Mouse (Mus musculus): ENCODE measurements at regions not wholly inside any gene's neighbourhood (a gene's known extent, or its start where the extent isn't known, plus 50 kb on each side); places are given as distances from the start of the nearest gene placed in this dataset.

DNA sequence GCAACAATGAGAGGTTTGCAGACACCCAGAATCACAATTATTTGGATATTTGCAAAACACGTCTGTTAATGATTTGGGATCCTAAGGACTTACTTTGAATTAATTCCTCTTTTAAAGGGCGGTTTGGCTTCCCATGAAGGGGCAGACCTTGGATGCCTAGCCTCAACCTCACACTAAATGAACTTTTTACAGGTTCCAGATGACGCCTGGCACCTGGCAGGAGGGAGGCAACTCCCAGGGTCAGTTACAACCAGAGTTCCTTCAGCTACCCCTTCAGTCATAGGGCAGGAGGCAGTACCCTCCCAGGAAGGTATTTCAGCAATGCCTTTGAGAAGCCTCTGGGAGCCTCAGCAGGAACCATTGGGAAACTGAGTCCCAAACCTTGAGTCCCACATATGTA lies 57.9 kb upstream of the Stx18 start:
- no peak for DNase-seq (ENCODE audit: low spot score in 2 of 2)

DNA sequence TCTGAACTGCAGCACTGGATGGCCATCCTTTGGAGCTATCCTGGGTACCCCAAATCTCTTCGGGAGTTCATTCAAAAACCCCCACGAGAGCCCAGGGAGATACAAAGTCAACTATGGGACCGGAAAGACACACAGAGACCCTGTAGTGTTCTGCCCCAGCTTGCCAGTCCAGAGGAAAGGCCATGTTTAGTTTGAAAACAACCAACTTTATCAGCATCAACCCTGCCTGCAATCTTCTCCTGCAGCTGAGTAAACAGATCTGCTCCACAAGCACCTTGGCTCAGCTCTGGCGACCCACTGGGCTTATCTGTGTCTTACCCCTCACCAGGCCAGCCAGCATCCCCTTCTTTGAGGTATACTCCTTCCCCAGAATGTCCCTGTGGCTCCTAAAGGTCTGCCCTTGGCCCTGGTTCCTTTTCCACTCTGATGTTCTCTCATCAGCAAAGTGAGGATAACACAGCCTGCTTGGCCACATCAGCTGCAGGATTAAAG lies 61.6 kb upstream of the Stx18 start:
- DNase-seq (ENCODE audit: low spot score in 2 of 2): no peak

DNA sequence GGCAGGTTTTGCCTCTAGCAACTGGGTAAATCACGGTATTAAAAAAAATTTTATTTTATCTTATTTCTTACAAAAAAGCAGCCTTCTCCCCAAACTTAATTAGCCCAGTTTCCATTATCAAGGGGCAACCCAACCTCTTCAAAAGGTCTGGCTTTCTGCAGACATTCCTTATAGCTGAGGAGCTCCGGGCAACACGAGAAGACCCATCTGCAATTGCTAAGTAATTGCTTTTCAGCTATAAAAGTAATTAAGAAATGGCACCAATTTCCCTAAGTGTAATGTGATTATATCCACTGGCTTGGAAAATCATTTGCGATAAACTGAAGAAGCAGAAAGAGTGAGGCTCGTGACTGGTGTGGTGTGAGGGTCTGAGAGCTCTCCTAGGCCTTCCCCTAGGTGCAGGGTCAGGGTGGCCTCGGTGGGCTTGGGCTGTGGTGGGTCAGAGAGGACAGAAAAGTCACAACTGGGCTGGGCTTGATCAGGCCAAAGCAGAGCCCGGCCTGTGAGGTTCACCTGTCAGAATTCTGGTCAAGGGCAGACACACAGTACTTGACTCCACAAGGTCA lies 65.5 kb upstream of the Stx18 start:
- DNase-seq (ENCODE audit: low spot score in 2 of 2): no peak

DNA sequence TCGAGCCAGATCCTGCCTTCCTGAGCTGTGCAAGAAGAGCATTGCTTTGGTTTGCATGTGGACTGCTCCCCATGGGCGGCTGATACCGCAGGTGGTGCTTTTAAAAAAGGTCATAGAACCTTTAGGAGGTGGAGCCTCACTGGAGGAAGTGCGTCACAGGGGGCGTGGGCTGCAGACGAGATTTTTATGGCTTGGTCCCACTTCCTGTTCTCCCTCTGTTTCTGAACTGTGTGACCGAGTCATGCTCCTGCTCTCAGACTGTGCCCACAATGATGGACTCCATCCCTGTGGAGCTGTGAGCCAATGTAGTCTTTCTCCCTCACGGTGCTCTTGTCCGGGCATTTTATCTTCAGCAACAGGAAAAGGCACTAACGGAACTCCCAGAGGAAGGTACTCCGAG lies 66.8 kb upstream of the Stx18 start:
- DNase-seq (ENCODE audit: low spot score in 2 of 2): no peak

DNA sequence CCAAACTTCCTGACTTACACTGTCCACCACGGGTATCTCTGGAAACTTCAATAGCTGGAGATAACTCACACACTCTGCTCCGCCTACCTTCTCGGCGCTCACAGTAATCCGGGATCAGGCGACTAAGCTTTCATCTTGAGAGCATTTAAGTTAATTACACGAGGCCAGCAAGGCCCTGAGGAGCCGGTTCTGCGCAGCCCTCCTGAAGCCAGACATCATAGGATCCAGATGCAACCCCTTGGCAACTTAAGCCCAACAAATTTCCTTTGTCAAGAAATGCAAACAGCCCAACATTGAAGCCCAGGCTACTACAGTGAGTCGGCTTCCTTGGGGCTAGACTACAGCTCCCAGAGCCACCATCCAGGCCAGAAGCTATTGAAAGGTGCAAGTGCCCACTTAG lies 69.9 kb upstream of the Stx18 start:
- no peak for DNase-seq (ENCODE audit: low spot score in 2 of 2)

DNA sequence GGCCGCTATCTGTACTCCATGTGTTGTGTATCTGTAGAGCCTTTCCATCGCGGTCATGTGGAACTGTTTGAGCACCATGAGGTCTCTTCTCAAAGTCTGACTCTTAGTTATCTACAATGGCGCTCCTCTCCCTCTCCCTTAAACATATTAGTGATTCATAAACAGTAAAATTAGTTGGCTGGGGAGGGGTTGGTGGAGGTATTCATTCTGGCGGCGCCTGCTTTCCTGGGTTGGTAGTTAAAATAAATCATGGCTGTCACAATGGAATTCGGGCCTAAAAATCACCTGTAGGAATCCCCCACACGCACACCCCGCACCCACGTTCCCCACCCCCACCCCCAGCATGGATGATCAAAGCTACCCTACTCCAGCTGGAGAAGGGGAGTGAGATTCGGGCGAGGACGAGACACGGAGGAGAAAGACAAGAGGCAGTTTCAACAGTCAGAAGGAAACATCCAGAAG lies 70.6 kb upstream of the Stx18 start:
- no peak for DNase-seq (ENCODE audit: low spot score in 2 of 2)

DNA sequence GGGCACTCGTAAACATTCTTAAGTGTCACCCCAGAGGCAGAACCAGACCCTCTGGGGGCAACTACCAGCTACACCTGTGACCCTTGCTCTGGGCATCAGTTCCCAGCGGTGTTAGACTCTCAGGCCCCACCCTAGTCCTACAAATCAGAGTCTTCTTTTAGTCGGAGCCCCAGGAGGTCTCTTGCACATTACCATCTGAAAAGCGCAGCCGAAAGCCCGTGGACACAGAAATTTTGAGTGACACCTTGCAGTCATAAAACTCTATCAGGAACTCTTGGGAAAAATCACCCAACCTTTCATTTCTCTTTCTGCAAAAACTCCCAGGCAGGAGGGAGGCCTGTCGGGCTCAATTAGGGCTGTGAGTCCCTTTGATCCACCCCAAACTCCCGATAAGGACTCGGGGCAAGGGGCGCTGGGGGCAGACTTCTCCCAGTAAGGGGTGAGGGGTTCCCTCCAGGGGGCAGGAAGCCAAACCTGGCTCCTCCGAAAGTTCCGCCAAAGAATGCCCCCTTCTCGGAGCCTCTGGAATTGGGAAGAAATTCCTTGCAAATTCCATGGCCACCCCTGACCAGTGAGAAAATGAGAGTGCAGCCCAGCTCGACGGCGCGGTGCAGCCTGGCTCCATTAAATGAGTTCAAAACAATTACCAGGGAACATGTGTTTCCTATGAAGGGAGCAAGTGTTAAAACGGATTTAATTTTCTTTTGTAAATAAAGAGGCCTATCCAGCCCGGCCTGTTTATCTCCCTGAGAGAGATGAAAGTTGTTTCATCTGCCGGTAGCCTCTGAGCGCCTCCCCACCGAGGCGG lies 71.2 kb upstream of the Stx18 start:
- DNase-seq (ENCODE audit: low spot score in 2 of 2): no peak

DNA sequence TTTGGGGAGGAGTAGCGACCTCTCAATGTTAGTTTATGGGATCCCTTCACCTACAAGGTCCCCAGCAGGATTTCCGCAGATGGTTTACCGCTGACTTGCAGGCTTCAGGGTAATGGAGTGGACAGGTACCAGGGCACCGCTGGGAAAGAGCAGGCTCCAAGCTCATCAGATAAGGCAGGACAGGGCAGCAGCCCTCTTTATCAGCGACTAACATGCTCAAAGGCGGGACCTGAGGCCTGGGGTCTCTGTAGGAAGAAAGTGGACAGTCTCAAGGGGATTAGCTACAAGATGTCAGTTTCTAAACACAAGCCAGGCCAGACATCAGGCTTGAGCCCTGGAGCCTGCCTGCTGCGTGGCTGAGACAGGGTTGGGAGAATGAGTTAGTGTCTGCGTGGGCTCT lies 74.9 kb upstream of the Stx18 start:
- DNase-seq (ENCODE audit: low spot score in 2 of 2): no peak

DNA sequence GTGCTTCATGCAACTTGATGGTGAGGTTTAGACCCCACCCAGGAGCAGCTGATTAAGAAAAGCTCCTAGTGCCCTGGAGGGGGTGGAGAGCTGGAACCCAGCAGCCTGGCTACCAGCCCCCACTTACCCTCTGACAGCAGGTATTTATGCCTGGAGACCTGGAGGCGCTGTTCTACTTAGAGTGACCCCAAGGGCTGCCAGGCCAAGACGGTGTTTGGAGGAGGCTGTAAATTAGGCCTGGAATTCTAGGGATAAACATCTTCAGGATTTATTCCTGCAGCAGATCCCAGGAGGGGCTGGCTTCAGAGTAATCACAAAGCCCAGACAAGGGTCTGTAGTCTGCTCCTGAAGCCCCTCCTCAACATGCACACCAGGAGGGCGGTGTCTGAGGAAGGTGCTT lies 76.0 kb upstream of the Stx18 start:
- DNase-seq (ENCODE audit: low spot score in 2 of 2): no peak

DNA sequence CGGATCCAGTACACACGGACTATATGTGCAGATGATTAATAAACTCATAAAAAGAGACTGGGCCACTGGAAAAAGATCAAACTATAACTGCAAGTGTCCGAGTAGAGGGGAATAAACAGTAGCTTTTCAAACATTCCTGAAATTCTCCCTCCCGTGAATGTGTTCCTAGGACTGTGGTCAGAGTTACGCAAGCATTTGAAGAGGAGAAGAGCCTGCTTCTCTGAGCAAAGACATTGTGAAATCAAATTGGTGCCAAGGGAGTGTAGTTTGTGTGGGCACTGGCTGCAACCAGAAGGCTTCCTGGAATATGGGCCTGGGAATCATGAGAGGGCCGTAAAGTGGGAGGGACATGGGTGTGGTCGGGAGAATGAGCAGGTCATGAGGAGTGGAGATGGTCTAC lies 78.3 kb upstream of the Stx18 start:
- no peak for DNase-seq (ENCODE audit: low spot score in 2 of 2)

DNA sequence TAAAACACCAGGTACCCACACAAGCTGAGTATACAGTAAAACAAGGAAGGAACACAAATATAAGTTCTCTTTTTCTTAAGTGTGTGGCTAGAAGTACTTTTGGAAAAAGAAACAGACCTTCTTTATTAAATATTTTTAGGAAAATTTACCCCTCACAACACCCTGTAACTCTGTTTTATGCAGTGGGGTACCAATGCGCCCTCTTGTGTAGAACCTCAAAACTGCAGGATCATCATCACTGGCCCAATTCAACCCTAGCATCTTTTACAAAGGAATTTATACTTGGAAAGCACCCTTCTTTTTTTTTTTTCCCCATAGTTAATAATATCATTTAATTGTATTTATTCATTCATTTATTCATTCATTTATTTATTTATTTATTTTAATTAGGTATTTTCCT lies 86.4 kb upstream of the Stx18 start:
- DNase-seq (ENCODE audit: low spot score in 2 of 2): no peak

DNA sequence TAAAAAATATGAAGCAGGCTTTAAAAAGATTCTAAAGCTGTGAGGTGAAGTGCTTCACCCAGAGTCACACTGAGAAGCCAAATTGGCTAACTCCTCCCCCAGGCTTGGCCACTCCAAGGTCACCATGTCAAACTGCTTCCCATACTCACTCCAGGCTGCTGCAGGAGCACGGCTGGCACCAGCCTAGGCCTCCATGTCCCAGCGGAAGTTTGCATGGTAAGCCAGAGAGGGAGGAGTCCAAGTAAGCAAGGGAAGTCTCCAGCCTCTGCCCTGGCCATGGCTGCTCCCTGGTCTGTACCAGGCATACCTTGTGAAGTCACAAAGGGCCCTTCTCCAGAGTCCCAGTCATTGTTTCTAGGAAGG lies 105.8 kb upstream of the Stx18 start:
- DNase-seq (ENCODE audit: low spot score in 2 of 2): no peak

DNA sequence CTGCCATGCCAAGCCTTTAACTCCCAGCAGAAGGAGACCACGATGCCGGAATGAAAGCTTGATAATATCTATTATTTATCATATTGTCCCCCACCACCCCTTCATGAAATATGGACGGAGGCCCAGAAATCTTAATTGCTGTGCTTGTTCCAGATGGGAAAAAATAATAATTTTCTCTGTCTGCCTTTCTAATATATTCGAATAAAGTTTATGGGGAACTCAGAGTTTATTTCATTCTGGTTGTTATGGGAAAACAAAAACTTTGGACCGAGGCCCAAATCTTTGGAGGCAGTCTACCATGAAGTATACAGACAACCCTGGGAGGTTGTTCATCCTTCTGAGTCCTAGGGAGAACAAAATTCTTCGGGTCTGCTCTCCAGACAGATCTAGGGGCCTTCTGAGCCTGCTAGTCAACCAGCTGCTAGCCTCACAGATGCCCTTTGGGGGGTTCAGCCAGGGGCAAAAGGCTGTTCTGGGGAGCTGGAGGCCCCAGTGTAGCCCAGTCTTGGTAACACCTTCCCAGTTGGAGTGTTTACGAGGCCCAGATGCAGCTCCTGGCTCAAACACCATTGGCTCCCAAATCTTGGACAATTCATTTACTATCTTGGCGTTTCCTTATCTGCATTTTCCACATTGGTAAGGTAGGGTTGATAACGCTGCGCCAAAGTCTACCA lies 106.3 kb upstream of the Stx18 start:
- DNase-seq (ENCODE audit: low spot score in 2 of 2): no peak

DNA sequence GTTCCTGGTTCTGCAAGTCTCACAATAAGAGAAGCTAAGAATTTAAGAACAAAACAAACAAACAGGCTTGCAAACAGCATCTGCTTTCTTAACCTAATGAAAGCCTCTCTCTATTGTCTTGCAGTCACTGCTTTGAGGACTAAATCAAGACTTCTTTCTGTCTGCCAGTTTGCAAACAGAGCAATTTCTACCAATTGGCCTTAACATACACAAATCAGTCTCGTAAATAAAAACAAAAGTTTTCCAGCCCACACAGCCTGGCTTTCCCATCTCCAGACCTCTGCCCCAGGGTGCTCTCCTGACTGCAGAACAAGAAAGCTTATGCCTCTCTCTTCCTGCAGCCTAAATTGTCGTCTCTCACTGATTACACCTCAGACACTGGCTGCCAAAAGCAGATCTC lies 96.1 kb upstream of the Msx1 start:
- no peak for DNase-seq (ENCODE audit: low spot score in 2 of 2)

DNA sequence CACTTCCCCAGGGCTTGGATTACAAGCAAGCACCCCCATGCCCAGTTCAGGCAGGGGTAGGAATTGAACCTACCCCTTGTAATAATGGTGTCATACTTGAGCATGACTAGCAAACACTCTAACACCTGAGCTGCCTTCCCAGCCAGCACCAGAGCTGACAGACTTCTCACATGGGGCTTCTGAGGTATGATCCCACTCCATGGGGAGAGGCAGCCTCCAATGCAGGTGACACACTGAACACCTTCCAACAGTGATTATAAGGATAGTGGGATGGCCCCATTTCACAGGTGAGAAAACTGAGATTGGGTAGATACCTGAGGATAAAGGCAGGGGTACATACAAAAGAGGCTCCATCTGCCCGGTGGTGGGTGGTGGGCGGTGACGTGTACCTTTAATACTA lies 94.7 kb upstream of the Msx1 start:
- DNase-seq (ENCODE audit: low spot score in 2 of 2): no peak

DNA sequence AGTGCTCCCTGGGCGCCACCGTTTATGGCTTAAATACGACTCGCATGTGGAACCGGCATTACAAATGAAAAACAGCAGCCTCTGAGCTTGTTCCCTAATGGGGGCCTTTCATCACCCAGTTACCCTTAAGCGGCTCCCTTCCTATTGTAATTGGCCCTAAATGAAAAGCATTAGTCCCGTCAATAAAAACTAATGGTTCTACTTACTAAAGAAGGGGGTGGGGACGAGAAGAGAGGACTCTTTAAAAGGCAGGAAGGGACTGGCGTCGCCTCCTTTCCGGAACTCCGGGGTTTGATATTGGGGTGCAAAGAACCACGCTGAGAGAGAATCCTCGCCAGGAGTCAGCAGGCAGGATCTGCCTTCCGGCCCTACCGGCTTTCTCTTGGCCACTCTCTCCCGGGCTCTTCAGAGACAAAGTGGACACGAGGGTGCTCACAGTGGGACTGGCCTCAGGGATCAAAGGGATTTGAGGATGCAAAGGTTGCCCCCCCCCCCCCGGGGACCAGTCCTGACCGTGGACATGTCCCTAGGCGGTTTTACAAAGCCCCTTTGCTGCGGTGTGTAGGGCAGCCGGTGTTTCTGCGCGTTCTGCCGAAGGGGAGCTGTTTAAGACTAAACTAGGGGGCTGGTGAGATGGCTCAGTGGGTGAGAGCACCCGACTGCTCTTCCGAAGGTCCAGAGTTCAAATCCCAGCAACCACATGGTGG lies 93.8 kb upstream of the Msx1 start:
- no peak for DNase-seq (ENCODE audit: low spot score in 2 of 2)

DNA sequence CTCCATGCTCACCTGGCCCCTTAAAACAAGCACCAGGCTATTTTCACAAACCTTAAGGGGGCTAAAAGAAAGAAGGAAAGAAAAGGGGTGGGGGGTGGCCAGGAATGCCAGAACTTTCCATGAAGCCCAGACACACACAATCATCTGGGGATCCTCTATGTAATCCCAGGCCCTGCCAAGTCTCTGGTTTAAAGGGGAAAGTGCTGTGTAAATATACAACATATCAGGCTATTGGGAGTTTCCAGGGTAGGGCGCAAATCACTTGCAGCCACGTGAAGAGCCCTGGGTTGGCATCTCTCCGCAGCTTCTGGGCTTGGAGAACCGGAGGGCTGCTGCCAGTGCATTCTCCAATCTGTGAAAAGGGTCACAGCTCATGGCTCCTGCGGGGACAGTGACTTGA lies 92.8 kb upstream of the Msx1 start:
- no peak for DNase-seq (ENCODE audit: low spot score in 2 of 2)

DNA sequence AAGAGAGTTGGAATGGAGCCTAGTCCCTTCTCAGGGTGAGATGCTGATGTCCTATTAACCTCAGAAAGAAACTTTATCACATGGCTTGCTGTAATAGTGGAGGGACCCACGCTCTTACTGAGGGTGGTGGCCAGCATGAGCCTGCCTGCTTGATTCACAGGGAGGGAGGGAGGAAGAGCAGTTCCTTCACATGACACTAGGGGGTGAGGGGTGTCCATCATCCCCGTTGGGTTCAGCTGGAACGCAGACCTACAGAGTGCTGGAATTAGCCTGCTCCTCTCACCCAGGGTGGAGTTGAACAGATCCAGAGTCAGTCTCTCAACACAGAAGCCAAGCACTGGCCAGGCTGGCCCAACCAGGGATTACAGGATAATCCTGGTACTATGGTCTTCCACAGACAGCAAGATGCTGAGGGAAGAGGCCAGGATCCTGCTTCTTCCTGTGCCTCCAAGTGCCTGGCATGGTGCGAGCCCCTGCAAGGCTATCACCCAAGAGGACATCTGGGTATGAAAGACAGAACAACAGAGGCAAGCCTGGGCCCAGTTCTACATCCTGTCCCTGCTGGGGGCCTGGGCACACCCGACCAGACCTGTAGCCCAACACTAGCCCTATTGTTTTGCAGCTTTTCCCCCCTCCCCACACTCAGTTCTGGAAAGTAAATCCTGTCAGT lies 80.4 kb upstream of the Msx1 start:
- DNase-seq (ENCODE audit: low spot score in 2 of 2): no peak

DNA sequence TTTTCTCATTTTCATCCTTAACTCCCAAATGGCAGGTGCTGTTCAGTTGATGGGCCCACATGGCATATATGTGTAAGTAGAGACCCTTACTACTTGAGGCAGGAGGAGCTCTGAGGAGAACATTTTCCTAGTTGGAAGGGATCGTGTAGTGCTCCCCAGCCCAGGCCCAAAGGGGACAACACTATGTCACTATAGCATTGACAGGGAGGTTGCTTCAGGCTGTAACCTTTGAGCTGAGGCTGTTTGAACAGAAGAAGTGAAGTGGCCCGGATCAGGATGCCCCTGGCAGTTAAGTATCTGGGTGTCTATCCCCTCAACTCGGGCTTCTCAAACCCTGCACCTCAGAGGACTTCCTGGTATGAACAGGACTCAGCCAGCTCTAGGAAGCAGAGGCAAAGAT lies 79.5 kb upstream of the Msx1 start:
- DNase-seq (ENCODE audit: low spot score in 2 of 2): no peak

DNA sequence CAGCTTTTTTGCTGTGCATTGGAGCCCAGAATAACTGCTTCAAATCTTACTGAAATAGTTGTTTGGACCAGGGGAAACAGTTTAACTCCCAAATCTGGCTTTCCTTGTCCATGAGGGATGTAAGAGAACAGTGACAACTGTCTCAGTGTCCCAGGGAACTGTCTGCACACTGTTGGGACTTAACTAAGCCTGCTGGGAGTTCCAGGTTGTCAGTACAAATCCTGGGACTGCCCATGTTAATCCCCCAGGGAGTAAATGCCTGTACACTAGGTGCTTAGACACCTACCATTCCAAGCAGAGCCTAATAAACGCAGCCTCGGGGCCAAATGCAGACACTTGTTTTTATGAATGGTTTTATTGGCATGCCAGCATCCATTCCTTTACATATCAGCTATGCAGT lies 78.4 kb upstream of the Msx1 start:
- no peak for DNase-seq (ENCODE audit: low spot score in 2 of 2)

DNA sequence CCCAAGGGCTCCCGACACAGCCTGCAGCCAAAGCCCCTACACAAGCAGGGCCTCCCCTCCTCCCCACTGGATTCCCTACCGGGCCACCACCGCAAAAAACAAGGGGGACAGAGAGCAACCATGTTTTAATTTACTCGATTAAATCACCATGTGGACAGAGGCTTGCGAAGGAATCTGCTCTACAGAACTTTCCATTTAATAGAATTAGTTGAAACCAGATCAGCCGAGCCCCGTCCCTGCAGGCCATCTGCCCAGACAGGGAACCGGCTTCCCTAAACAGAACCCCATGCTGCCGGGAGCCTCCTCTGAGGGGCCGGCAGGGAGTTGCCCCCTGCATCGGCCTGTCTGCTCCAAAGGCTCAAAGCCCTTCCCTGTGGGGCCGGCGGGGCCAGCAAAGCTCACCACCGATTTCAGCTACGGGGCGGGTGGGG lies 77.5 kb upstream of the Msx1 start:
- no peak for DNase-seq (ENCODE audit: low spot score in 2 of 2)

Data from gastrocnemius, postnatal 4 days (tissue).